Mouse (Mus musculus) urinary bladder, adult 2 months (tissue): Measurements from ENCODE around the gene Nos1ap. TPM values are rescaled to one million over a fixed set of nuclear protein-coding genes. Genes with fewer than 3 reads are reported as not detected.

Experiments
- DNase-seq: peaks from one replicate; pipeline ENCODE4 v3.0.0; 2022; ENCODE audit warnings: low spot score
- polyA plus RNA-seq: library from polyadenylated mRNA; depleted of rRNA; stranded (reverse); fragments of >200 nt; gene quantifications from 2 replicates; pipeline ENCODE4 v1.2.3, GENCODE M21; 2012

Nos1ap gene
- polyA plus RNA-seq, 1 experiment, result 7.8 TPM

- no peak for DNase-seq
Measured at GRCm38 (mm10) chr1:170546297-170546696, 43.4 kb downstream of the Nos1ap start.

- DNase-seq, result no peak
Measured at GRCm38 (mm10) chr1:170545286-170545685, 44.4 kb downstream of the Nos1ap start.

GRCm38 (mm10) chr1:170539507-170539906, 50.2 kb downstream of the Nos1ap start:
- DNase-seq, result no peak

GRCm38 (mm10) chr1:170538481-170539061, 51.1 kb downstream of the Nos1ap start:
- DNase-seq, result no peak

- no peak for DNase-seq
Measured at GRCm38 (mm10) chr1:170536344-170536743, 53.3 kb downstream of the Nos1ap start.

GRCm38 (mm10) chr1:170535221-170535620, 54.4 kb downstream of the Nos1ap start:
- DNase-seq, result no peak

- DNase-seq, result no peak
Measured at GRCm38 (mm10) chr1:170531286-170531685, 58.4 kb downstream of the Nos1ap start.

- DNase-seq, result no peak
Measured at GRCm38 (mm10) chr1:170530456-170530855, 59.2 kb downstream of the Nos1ap start.

GRCm38 (mm10) chr1:170522891-170523290, 66.8 kb downstream of the Nos1ap start:
- no peak for DNase-seq

- no peak for DNase-seq
Measured at GRCm38 (mm10) chr1:170521520-170522205, 68.0 kb downstream of the Nos1ap start.

GRCm38 (mm10) chr1:170520206-170520605, 69.5 kb downstream of the Nos1ap start:
- DNase-seq, result no peak

- no peak for DNase-seq
Measured at GRCm38 (mm10) chr1:170519631-170520030, 70.0 kb downstream of the Nos1ap start.

GRCm38 (mm10) chr1:170516182-170516581, 73.5 kb downstream of the Nos1ap start:
- no peak for DNase-seq

- DNase-seq, result no peak
Measured at GRCm38 (mm10) chr1:170515455-170515854, 74.2 kb downstream of the Nos1ap start.

- DNase-seq, result no peak
Measured at GRCm38 (mm10) chr1:170514226-170514625, 75.4 kb downstream of the Nos1ap start.

GRCm38 (mm10) chr1:170512429-170513097, 77.1 kb downstream of the Nos1ap start:
- no peak for DNase-seq

GRCm38 (mm10) chr1:170510595-170511240, 78.9 kb downstream of the Nos1ap start:
- no peak for DNase-seq

- no peak for DNase-seq
Measured at GRCm38 (mm10) chr1:170506309-170506708, 83.4 kb downstream of the Nos1ap start.

- no peak for DNase-seq
Measured at GRCm38 (mm10) chr1:170505107-170505506, 84.6 kb downstream of the Nos1ap start.

GRCm38 (mm10) chr1:170504378-170504777, 85.3 kb downstream of the Nos1ap start:
- DNase-seq, result no peak

GRCm38 (mm10) chr1:170503277-170503739, 86.4 kb downstream of the Nos1ap start:
- DNase-seq, result no peak

- DNase-seq, result no peak
Measured at GRCm38 (mm10) chr1:170502491-170503276, 87.0 kb downstream of the Nos1ap start.
